Mouse (Mus musculus): ENCODE results near the gene Edn1.

The Edn1 gene

GRCm38 (mm10) chr13:42301161-42301721, at the start of gene Edn1:
TSS of gene Edn1 (plus strand) at chr13:42301476.
- DNase-seq: no peak

DNA sequence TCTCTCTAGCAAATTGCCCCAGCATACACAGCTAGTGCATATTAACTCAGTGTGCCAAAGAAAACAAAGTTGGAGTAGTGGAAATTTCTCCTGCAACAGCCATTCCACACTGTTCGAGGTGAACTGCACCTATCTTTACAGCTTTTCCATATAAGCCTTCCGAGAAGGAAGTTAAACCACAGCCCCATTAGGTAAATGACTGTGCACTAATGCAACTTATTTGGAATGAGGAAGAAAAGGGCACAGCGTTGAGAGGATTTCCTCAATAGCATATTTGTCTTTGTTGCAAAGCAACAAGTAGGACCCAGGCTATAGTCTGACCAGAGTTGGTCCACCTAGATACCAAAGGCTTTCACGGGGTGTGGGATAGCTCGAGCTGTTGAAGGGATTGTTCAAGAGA, 47.5 kb upstream of the Edn1 start:
- DNase-seq: no peak

DNA sequence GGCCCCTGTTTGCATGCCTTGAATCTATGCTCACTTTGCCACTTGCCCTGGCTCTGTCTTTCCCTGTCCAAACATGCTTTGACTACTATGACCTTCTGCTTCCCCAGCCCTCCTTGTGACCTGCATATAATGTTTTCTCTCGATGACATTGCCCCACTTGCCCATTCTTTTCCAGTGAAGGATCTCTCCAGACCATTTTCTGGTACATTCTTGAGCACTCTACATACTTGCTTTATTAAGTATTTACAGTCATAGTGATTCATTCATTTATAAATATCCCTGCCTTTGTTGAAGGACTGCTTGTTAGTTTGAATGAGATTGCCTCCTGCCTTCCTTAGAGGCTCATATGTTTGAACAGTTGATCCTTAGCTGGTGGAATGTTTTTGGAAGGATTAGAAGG, 46.2 kb upstream of the Edn1 start:
- no peak for DNase-seq

DNA sequence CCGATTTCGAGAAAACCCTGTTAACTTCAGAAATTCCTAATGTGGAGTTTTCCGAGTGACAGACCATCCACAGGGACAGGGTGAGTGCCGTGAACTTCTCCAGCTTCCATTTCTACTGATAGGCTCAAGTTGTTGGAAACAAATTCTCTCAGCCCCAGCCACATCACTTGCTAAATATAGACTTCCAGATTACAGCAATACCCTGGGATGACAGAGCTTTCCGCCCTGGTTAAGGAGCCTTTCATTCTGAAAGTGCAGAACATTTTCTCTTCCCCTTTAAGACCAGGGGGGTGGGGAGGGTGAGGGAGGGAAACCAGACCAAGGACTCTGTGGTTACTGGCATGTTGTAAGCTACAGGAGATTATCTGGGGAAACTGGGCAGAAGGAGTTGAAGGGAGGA, 42.9 kb upstream of the Edn1 start:
- no peak for DNase-seq

DNA sequence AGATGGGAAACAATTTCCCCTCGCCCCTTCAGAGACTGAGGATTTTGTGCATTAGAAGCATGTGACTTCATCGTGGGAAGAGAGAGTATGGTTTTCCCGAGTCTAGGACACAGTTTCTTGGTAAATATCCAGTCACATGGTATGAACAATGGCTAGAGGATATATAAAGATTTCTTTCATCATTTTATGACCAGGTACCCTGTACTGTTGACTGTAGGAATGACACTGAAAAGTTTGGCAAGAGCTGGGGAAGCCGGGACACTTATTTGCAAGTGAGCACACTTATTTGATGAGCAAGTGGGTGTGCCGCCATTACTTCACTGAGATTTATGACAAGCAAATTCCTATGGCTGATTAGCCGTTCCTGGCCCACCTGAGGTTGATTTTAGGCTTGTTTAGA, 40.6 kb upstream of the Edn1 start:
- no peak for DNase-seq

DNA sequence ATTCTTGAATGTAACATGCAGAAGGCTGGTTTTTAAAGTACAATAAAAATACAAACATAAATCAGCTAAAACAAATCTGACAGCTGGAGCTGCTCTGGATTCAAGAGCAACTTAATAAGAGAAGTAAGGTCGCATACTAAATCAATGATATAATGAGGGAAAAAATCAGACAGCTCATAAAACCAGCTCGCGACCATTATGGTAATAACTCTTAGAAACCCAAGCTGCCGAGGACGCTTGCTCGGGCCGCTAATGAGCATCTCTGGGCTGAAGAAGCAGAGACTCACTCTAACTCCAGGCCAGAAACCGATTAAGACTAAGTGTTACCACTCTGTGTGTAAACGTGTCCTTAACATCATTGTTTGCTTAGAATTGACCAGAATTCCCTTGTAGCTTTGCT, 31.2 kb upstream of the Edn1 start:
- DNase-seq: no peak

DNA sequence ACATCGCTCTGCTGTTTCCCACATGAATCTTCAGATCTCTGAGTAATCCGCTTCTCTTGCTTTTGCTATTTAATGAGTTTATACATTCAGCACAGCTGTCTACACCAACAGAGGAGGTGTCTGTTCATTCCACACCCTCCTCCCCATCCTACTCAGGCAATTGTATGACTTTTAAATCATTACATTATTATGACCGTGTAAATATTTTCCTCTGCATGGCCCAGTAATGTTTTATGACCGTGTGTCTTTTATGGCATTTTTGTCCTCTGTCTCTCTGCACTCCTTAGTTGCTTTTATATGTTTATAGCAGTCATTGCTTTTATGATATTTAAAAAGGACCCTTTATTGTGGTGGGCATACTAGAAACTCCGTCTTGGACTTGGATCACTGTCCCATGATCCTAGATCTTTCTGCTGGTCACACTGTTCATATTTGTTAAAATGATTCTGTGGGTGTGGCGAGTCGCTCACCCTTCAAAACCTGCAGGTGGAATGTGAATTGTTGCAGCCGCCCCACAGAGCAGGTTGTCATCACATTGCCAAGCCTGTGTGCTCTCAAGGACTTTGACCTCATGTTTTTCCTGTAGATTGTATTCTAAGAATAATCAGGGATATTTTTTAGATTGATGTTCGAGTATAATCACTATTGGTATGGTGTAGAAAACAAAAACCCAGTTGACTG, 24.4 kb upstream of the Edn1 start:
- DNase-seq: no peak

DNA sequence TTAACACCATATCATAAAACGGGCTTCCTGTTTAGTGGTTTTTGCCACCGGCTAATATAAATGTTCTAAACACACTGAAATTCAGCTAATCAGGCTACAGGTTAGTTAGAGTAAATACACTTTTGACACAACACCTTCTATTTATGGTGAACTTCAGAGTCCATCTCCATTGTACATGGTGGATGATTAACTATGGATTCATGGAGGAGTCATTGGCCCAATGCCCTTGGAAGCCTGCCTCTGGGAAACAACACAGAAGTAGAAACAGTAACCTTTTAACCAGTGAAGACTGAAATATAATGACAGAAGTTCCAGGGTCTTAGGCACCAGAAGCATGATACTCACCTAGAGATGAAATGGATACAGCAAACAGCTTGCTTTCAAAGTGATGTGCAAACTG, 23.5 kb upstream of the Edn1 start:
- DNase-seq: no peak

DNA sequence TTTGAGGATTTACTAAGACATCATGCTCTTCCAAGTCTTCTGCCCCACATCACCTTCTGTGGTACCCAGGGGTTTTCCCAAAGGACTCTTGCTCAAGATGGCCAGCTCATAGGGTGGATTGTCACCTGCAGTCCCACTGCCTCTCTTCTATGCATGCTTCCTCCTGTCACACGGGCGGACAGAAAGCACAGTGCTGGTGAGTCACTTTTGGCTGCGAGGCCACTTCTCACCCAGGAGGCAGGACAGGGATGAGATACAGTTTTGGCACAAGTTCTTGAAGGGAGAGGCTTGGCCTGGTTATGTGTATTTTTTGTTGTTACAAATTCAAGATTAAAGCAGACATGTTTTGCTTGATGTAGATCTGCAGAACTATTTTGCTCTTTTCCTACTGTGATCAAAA, 15.4 kb upstream of the Edn1 start:
- DNase-seq: no peak

GRCm38 (mm10) chr13:42286768-42287167, 14.5 kb upstream of the Edn1 start:
- no peak for DNase-seq

- no peak for DNase-seq
Observed at GRCm38 (mm10) chr13:42292593-42292992, 8.7 kb upstream of the Edn1 start.

DNA sequence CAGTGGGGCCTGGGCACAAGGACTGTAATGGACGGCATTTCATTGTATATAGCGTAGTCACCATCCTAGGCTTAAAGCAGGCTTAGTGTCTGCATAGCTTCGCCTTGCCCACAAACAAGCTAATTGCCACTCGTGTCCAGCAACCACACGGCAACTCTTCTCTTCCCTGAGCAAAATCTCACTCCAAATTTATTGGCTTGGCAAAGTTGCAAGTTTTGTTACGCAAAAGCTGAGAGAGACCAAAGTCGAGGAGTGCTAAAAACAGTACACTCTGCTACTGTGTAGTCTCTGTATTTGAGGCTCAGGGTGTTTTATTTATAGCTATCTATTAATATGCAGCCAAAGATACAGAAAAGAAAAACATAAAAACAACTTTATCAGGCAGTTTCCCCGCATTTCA, 3.0 kb upstream of the Edn1 start:
- DNase-seq: no peak

- DNase-seq: no peak
Observed at GRCm38 (mm10) chr13:42298766-42299165, 2.5 kb upstream of the Edn1 start.

- DNase-seq: peak; percentile 68
Observed at GRCm38 (mm10) chr13:42300567-42300966, 709 bp upstream of the Edn1 start.

DNA sequence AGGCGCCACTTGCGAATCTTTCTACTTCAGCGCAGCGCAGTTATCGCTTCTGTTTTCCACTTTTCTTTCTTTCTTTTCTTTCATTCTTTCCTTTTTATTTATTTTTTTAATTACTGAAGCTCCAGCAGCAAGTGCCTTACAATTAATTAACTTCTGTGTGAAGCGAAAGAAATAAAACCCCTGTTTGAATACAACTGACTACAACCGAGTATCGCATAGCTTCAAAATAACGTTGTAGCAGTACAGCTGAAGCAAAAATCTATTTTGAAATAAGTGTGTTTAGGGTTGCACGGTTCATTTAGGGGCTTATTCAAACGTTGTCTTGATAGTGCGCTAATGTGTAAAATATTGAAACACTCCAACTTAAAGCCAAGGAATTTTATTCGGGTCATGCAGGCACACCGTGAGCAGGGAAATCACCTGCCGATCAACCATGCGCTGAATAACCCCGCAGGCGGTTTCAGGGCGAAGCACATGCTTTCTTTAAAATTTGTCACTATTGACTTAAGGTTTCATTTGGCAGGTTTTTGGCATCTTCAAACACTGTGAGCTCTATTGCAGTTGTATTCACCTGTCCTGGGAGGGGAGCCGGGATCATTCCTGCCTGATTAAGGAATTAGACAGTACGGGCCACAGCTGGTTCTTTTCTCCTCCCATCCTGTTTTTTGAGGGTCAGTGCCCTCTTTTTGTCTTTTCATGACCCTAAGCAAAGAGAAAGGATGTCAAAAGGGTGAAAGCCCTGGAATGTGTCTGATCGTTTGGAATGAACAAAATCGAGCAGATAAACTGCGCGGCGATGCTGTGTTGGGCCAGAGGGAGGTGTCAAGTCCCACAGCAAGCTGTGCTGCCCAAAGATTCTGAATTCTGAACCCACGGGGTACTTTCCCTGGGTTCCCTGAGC, 935 bp downstream of the Edn1 start:
- DNase-seq: no peak

- no peak for DNase-seq
Observed at GRCm38 (mm10) chr13:42303180-42303929, 2.1 kb downstream of the Edn1 start.

- no peak for DNase-seq
Observed at GRCm38 (mm10) chr13:42304139-42304538, 2.9 kb downstream of the Edn1 start.

GRCm38 (mm10) chr13:42306870-42307800, 5.9 kb downstream of the Edn1 start:
- DNase-seq: no peak

DNA sequence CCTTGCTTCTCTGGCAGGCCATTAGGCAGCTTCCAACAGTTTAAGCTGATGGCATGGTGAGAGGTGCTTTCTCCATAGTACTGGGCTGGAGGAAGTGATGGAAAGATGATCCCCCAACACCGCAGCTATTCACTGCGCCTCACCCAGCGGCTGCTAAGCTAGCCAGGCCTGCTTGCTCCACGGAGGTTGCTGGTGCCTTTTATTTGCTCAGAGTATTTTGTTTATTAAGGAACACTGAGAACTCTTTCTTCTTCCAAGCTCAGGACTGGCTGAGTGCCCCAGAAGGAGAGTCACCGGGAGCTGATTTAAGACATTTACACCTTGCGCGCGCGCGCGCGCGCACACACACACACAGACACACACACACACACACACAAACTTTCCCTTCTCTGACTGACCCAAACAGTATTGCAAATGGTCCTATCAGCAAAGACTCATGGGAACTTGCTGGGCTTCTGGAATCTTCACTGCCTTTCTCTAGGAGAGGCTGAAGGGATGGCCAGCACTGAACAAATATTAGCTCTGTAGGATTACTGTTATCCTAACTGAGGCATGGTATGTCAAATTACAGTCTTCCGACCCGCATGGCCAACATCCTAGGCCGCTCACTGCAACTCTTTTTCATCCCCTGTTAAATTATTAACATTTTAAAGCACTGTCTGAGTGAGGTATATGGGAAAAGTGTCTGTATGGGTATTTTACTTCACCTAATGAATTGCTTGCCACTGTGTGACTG, 7.3 kb downstream of the Edn1 start:
- no peak for DNase-seq

- DNase-seq: no peak
Observed at GRCm38 (mm10) chr13:42309804-42310203, 8.5 kb downstream of the Edn1 start.

DNA sequence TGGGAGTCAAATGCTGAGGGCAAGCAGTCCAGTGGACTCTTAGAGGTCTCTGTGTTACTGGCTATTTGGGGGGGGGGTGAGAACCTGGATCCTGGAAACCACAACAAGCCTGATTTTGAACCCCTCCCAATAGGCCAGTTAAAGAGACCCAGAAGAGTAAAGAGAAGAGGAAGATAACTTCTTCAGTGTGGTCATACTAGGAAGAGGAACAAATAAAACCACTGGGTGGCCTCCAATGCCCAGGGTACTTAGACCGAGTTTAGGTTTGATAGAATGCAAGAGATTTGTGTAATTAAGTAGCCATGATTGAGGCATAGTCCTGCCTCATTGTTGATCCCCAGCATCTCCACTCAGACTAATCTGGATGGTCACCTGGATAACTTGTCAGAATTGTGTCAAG, 14.4 kb downstream of the Edn1 start:
- no peak for DNase-seq
